Mouse (Mus musculus) neural tube, embryonic 11.5 days (tissue): ENCODE measurements at regions not wholly inside any gene's neighbourhood (a gene's known extent, or its start where the extent isn't known, plus 50 kb on each side); places are given as distances from the start of the nearest gene placed in this dataset.

Experiments used
- ATAC-seq: fragments of 200-750 bp; cut with Nextera tagmentation; 2 replicates; pipeline ENCODE4 v1.8.0; 2017; ENCODE audit warnings: moderate number of reproducible peaks, mild to moderate bottlenecking, moderate TSS enrichment, moderate library complexity; ENCODE audit not compliant: insufficient read depth, low FRiP score, low TSS enrichment
- DNase-seq: peaks from one replicate; pipeline ENCODE4 v3.0.0-alpha.2; 2015; ENCODE audit warnings: low spot score
- H3K27ac ChIP-seq: fragments of 300-500 bp; sonication (generic); 2 replicates; pipeline ENCODE4 v1.5.1; 2014; ENCODE audit warnings: low read depth, mild to moderate bottlenecking, low read length
- H3K27me3 ChIP-seq: fragments of 300-500 bp; sonication (generic); 2 replicates; pipeline ENCODE4 v1.6.1; 2014; ENCODE audit warnings: mild to moderate bottlenecking, low read length, mixed read lengths; ENCODE audit not compliant: control insufficient read depth, insufficient read depth
- H3K36me3 ChIP-seq: fragments of 300-500 bp; sonication (generic); 2 replicates; pipeline ENCODE4 v1.6.1; 2014; ENCODE audit warnings: mild to moderate bottlenecking, low read length, moderate library complexity, mixed read lengths; ENCODE audit not compliant: control insufficient read depth, insufficient read depth
- H3K4me1 ChIP-seq: fragments of 300-500 bp; sonication (generic); 2 replicates; pipeline ENCODE4 v1.6.1; 2014; ENCODE audit warnings: low read length, mixed read lengths; ENCODE audit not compliant: control insufficient read depth, insufficient read depth
- H3K4me2 ChIP-seq: fragments of 300-500 bp; sonication (generic); 2 replicates; pipeline ENCODE4 v1.6.1; 2014; ENCODE audit warnings: low read depth, mild to moderate bottlenecking, moderate library complexity
- H3K4me3 ChIP-seq: fragments of 300-500 bp; sonication (generic); 2 replicates; pipeline ENCODE4 v1.5.1; 2014; ENCODE audit warnings: low read depth, low read length
- H3K9ac ChIP-seq: fragments of 300-500 bp; sonication (generic); 2 replicates; pipeline ENCODE4 v1.6.1; 2014; ENCODE audit warnings: mild to moderate bottlenecking, low read length
- H3K9me3 ChIP-seq: fragments of 300-500 bp; sonication (generic); 2 replicates; pipeline ENCODE4 v1.6.1; 2016; ENCODE audit warnings: low read length; ENCODE audit not compliant: control insufficient read depth
- WGBS: fragments of 180-500 bp; shearing (Covaris S2); extraction: QIAGEN DNeasy Blood & Tissue Kit; methylation state at CpG from one replicate; pipeline ENCODE4 v1.1.7; 2014; 5-methylcytosine and 5-hydroxymethylcytosine counted together

GRCm38 (mm10) chr17:48610107-48610506 is 155.4 kb downstream of the Unc5cl start:
- 92% methylated on average over 10 of the region's 10 CpGs for WGBS
- DNase-seq = no peak

GRCm38 (mm10) chr17:48610806-48611205 is 156.1 kb downstream of the Unc5cl start:
- ATAC-seq = no peak
- WGBS = 81% methylated on average over 8 of the region's 8 CpGs

More at GRCm38 (mm10) chr17:48610107-48610506, 155.4 kb downstream of the Unc5cl start:
- H3K4me2 ChIP-seq = no peak overlapping the region
- H3K27ac ChIP-seq = no peak overlapping the region
- H3K9ac ChIP-seq = no peak overlapping the region
- H3K9me3 ChIP-seq = 0 out of 2 replicates have a peak, but pooled peaks cover 3% of the 10 kb centered on the region
- ATAC-seq = no peak
- no peak overlapping the region for H3K4me3 ChIP-seq
- H3K36me3 ChIP-seq = no peaks in the 10 kb centered on the region
- 0 out of 2 replicates have a peak, but pooled peaks cover 4% of the 10 kb centered on the region for H3K4me1 ChIP-seq
- no peaks in the 10 kb centered on the region for H3K27me3 ChIP-seq

GRCm38 (mm10) chr17:48613491-48613890 is 158.8 kb downstream of the Unc5cl start:
- 95% methylated on average over 5 of the region's 5 CpGs for WGBS
- ATAC-seq = no peak
- H3K4me1 ChIP-seq = 0 out of 2 replicates have a peak, but pooled peaks cover 4% of the 10 kb centered on the region
- no peak for DNase-seq
- no peaks in the 10 kb centered on the region for H3K36me3 ChIP-seq
- no peak overlapping the region for H3K27ac ChIP-seq
- no peak overlapping the region for H3K4me3 ChIP-seq
- H3K9ac ChIP-seq = no peak overlapping the region
- 0 out of 2 replicates have a peak, but pooled peaks cover 3% of the 10 kb centered on the region for H3K9me3 ChIP-seq
- H3K4me2 ChIP-seq = no peak overlapping the region
- H3K27me3 ChIP-seq = no peaks in the 10 kb centered on the region

More at GRCm38 (mm10) chr17:48610806-48611205, 156.1 kb downstream of the Unc5cl start:
- H3K4me3 ChIP-seq = no peak overlapping the region
- H3K9ac ChIP-seq = no peak overlapping the region
- 0 out of 2 replicates have a peak, but pooled peaks cover 3% of the 10 kb centered on the region for H3K9me3 ChIP-seq
- no peaks in the 10 kb centered on the region for H3K27me3 ChIP-seq
- H3K36me3 ChIP-seq = no peaks in the 10 kb centered on the region
- DNase-seq = no peak
- H3K27ac ChIP-seq = no peak overlapping the region
- H3K4me2 ChIP-seq = no peak overlapping the region
- H3K4me1 ChIP-seq = 0 out of 2 replicates have a peak, but pooled peaks cover 4% of the 10 kb centered on the region

GRCm38 (mm10) chr17:48615248-48615647 is 160.5 kb downstream of the Unc5cl start:
- Histone ChIP-seq H3K27ac (no peak overlapping the region), H3K36me3 (no peaks in the 10 kb centered on the region), H3K9me3 (0 out of 2 replicates have a peak, but pooled peaks cover 3% of the 10 kb centered on the region), H3K9ac (no peak overlapping the region), H3K4me3 (no peak overlapping the region), H3K27me3 (no peaks in the 10 kb centered on the region), H3K4me2 (no peak overlapping the region), H3K4me1 (0 out of 2 replicates have a peak, but pooled peaks cover 4% of the 10 kb centered on the region)
- no peak for ATAC-seq
- 67% methylated on average over 3 of the region's 3 CpGs for WGBS
- DNase-seq = no peak

GRCm38 (mm10) chr17:48616205-48616604 is 161.5 kb downstream of the Unc5cl start:
- no peak for DNase-seq
- no peak for ATAC-seq

GRCm38 (mm10) chr17:48620896-48621295 is 166.2 kb downstream of the Unc5cl start:
- no peak for ATAC-seq
- H3K4me2 ChIP-seq = no peak overlapping the region
- H3K9ac ChIP-seq = no peak overlapping the region

More at GRCm38 (mm10) chr17:48616205-48616604, 161.5 kb downstream of the Unc5cl start:
- Histone ChIP-seq H3K4me1 (0 out of 2 replicates have a peak, but pooled peaks cover 4% of the 10 kb centered on the region), H3K9me3 (0 out of 2 replicates have a peak, but pooled peaks cover 3% of the 10 kb centered on the region), H3K4me2 (no peak overlapping the region), H3K36me3 (no peaks in the 10 kb centered on the region), H3K27ac (no peak overlapping the region), H3K4me3 (no peak overlapping the region), H3K27me3 (no peaks in the 10 kb centered on the region), H3K9ac (no peak overlapping the region)
- 16% methylated on average over 4 of the region's 4 CpGs for WGBS

GRCm38 (mm10) chr17:48621676-48622075 is 167.0 kb downstream of the Unc5cl start:
- Histone ChIP-seq H3K4me1 (no peaks in the 10 kb centered on the region), H3K9ac (no peak overlapping the region), H3K4me2 (no peak overlapping the region), H3K27ac (no peak overlapping the region), H3K4me3 (no peak overlapping the region), H3K36me3 (no peaks in the 10 kb centered on the region), H3K27me3 (no peaks in the 10 kb centered on the region), H3K9me3 (no peaks in the 10 kb centered on the region)
- DNase-seq (no peak), ATAC-seq (no peak)
- WGBS = 93% methylated on average over 11 of the region's 11 CpGs

More at GRCm38 (mm10) chr17:48620896-48621295, 166.2 kb downstream of the Unc5cl start:
- H3K4me3 ChIP-seq = no peak overlapping the region
- H3K36me3 ChIP-seq = no peaks in the 10 kb centered on the region
- 71% methylated on average over 2 of the region's 2 CpGs for WGBS
- DNase-seq = no peak
- no peaks in the 10 kb centered on the region for H3K27me3 ChIP-seq
- no peaks in the 10 kb centered on the region for H3K9me3 ChIP-seq
- no peaks in the 10 kb centered on the region for H3K4me1 ChIP-seq
- H3K27ac ChIP-seq = no peak overlapping the region

- Histone ChIP-seq H3K27me3 (no peaks in the 10 kb centered on the region), H3K9ac (no peak overlapping the region), H3K9me3 (no peaks in the 10 kb centered on the region), H3K4me3 (no peak overlapping the region), H3K27ac (no peak overlapping the region), H3K4me2 (no peak overlapping the region), H3K4me1 (no peaks in the 10 kb centered on the region), H3K36me3 (no peaks in the 10 kb centered on the region)
- ATAC-seq (no peak), DNase-seq (peak; percentile 3)
- WGBS = 76% methylated on average over 14 of the region's 14 CpGs
Observed at GRCm38 (mm10) chr17:48624937-48625336, 170.2 kb downstream of the Unc5cl start.

- H3K4me3 ChIP-seq = no peak overlapping the region
- H3K4me2 ChIP-seq = no peak overlapping the region
- H3K27me3 ChIP-seq = no peaks in the 10 kb centered on the region
- H3K4me1 ChIP-seq = no peaks in the 10 kb centered on the region
- no peak overlapping the region for H3K9ac ChIP-seq
- H3K9me3 ChIP-seq = no peaks in the 10 kb centered on the region
- no peak overlapping the region for H3K27ac ChIP-seq
- 89% methylated on average over 6 of the region's 6 CpGs for WGBS
- peak; percentile 2 for DNase-seq
- ATAC-seq = no peak
- H3K36me3 ChIP-seq = no peaks in the 10 kb centered on the region
Observed at GRCm38 (mm10) chr17:48625971-48626370, 171.3 kb downstream of the Unc5cl start.
